Mouse (Mus musculus): Measurements from ENCODE around the gene Vamp5. TPM values are rescaled to one million over a fixed set of nuclear protein-coding genes. Genes with fewer than 3 reads are reported as not detected.
A peak's percentile ranks its signal among the peaks of the same experiment; 100 is the strongest.

Gene Vamp5
- polyA plus RNA-seq, 1 experiment: 24.0 TPM

DNA sequence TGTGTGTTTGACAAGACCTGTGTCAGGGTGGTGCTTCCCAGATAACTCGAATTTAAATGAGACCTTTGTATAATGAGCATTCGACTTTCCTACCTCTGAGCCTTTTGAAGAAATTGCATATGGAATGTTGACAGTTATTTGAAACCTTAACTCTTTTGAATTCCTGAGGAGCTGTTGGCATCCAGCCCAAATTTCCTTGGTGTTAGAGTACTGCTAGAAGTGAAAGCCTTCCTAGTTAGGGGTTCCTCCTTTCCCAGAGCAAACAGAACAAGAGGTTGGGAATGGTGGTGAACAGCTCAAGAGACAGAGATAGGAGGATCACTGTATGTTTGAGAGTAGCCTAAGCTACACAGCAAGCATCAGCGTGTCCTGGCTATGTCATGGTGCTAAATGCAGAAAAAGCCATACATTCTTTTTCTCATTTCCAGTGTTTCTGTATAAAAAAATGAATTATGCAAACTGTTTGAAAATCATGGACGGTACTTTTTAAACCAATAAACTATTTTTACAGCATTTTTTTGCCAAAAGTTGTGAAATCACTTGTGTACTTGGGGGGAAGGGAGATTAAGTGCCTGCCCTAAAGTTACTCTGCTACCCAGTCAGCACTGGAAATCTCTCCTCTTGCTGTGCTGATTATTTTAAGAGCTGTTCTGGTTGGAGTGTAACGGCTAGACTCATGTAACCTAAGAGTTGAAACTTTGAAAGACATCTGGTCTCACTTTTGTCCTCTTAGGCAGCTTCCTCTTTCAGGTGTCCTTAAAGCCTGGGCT, 27.4 kb downstream of the Vamp5 start:
- Histone ChIP-seq H3K4me1 (replicated peaks; ENCODE audit: control insufficient read depth, insufficient read depth, low read length) (peaks cover 16% of the 10 kb centered on the region), H3K27ac (ENCODE audit: control insufficient read depth, insufficient read depth, low read length) (no peak overlapping the region), H3K27me3 (ENCODE audit: control insufficient read depth, insufficient read depth, low read length) (peaks cover 4% of the 10 kb centered on the region; the same call in 1 of the 2 replicates), H3K4me3 (ENCODE audit: control insufficient read depth, insufficient read depth, low read length) (no peak overlapping the region), H3K36me3 (ENCODE audit: control insufficient read depth, insufficient read depth, low read length) (peaks cover 18% of the 10 kb centered on the region)
- TF ChIP-seq CTCF (IDR thresholded peaks at IDR 0.05; ENCODE audit: borderline replicate concordance, control insufficient read depth, extremely low read depth, insufficient read depth, low read length, poor library complexity): no peak
- TF ChIP-seq POLR2A (IDR thresholded peaks at IDR 0.05; ENCODE audit: control insufficient read depth, extremely low read depth, insufficient read depth, low read length, poor library complexity): no peak
- 87% methylated on average over 5 of the region's 5 CpGs for WGBS
- no peak for DNase-seq

DNA sequence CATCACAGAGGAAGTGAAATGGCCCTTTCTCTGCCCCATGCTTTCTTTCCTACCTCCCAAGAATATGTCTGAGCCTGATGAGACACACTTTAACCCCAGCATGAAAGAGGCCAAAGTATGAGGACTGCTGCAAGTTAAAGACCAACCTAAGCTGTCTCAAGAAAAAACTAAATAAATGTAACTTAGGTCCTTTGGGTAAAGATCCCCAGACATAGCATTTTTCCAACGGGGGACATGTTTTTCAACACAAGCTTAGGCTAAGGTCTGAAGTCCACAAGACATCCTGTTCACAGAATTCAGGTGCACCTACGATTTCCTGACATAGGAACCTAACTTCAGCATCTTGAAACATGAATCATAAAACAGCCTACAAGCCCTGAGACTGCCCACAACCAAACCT, 30.1 kb downstream of the Vamp5 start:
- WGBS: 86% methylated on average over 2 of the region's 2 CpGs
- H3K27me3 ChIP-seq (ENCODE audit: control insufficient read depth, insufficient read depth, low read length): no peaks in the 10 kb centered on the region; the same call in 1 of the 2 replicates
- no peak overlapping the region for H3K27ac ChIP-seq (ENCODE audit: control insufficient read depth, insufficient read depth, low read length)
- TF ChIP-seq POLR2A (IDR thresholded peaks at IDR 0.05; ENCODE audit: control insufficient read depth, extremely low read depth, insufficient read depth, low read length, poor library complexity) (no peak), CTCF (IDR thresholded peaks at IDR 0.05; ENCODE audit: borderline replicate concordance, control insufficient read depth, extremely low read depth, insufficient read depth, low read length, poor library complexity) (no peak)
- no peak overlapping the region for H3K4me3 ChIP-seq (ENCODE audit: control insufficient read depth, insufficient read depth, low read length)
- no peak for DNase-seq
- H3K36me3 ChIP-seq (ENCODE audit: control insufficient read depth, insufficient read depth, low read length): peaks cover 18% of the 10 kb centered on the region
- H3K4me1 ChIP-seq (replicated peaks; ENCODE audit: control insufficient read depth, insufficient read depth, low read length): peaks cover 10% of the 10 kb centered on the region

DNA sequence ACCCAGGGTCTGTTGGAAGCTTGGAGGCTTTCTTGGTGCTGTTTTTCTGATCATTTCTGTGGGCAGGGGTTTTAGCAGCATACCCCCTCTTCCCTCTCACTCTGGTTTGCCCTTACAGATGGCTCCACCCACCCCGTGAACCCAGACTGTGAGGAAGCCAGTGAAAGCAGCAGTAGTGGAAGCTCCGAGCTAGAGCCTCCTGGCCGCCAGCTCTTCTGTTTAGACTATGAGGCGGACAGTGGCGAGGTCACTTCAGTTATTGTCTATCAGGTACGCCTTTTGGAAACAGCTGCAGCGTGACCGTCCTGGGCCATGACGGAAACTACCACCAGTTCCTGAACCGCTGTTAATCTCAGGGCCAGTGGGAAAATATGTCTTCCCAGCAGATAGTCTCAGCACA, 31.9 kb downstream of the Vamp5 start:
- TF ChIP-seq POLR2A (IDR thresholded peaks at IDR 0.05; ENCODE audit: control insufficient read depth, extremely low read depth, insufficient read depth, low read length, poor library complexity) (no peak), CTCF (IDR thresholded peaks at IDR 0.05; ENCODE audit: borderline replicate concordance, control insufficient read depth, extremely low read depth, insufficient read depth, low read length, poor library complexity) (no peak)
- DNase-seq: no peak
- WGBS: 82% methylated on average over 10 of the region's 10 CpGs
- H3K27me3 ChIP-seq (ENCODE audit: control insufficient read depth, insufficient read depth, low read length): no peaks in the 10 kb centered on the region
- H3K4me1 ChIP-seq (replicated peaks; ENCODE audit: control insufficient read depth, insufficient read depth, low read length): peaks cover 4% of the 10 kb centered on the region
- no peak overlapping the region for H3K4me3 ChIP-seq (ENCODE audit: control insufficient read depth, insufficient read depth, low read length)
- H3K36me3 ChIP-seq (ENCODE audit: control insufficient read depth, insufficient read depth, low read length): peaks cover 18% of the 10 kb centered on the region
- no peak overlapping the region for H3K27ac ChIP-seq (ENCODE audit: control insufficient read depth, insufficient read depth, low read length)

DNA sequence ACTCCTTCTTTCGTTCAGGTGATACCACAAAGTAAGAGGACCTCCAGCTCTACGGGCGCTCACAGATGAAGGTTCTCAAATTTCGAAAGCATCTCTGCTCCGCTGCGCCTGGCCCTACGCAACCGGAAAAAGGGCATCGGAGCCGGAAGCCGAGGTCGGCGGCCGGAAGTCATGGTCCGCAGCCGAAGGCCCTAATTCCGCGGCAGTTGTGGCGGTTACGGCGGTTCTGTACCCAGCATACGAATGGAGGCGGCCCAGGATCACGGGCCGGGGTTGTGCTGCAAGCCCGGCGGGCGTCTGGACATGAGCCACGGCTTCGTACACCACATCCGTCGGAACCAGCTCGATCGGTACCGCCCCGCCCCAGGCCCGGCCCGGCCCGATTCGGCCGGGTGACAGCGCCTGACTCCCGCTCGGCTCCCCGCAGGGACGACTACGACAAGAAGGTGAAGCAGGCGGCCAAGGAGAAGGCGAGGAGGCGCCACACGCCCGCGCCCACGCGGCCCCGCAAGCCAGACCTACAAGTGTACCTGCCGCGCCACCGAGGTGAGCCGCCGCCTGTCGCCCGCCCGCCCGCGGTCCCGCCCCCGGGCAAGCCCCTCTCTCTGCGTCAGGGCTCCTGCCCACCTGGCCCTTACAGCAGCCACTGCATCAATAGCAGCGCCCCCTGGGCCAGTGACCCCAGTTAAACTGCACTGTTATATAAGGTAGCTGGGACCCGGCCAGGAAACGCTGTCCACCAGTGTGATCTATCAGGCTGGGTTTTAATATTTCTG, 32.9 kb downstream of the Vamp5 start, which contains the start of gene 0610030E20Rik:
TSS of gene 0610030E20Rik (plus strand) at position 152 of the 776 bp plus-strand sequence.
- under 1% methylated on average over 72 of the region's 72 CpGs for WGBS
- Histone ChIP-seq H3K4me1 (replicated peaks; ENCODE audit: control insufficient read depth, insufficient read depth, low read length) (peaks cover 4% of the 10 kb centered on the region), H3K36me3 (ENCODE audit: control insufficient read depth, insufficient read depth, low read length) (peaks cover 18% of the 10 kb centered on the region), H3K4me3 (ENCODE audit: control insufficient read depth, insufficient read depth, low read length) (peak within 1 kb of the TSS; percentile 100), H3K27me3 (ENCODE audit: control insufficient read depth, insufficient read depth, low read length) (no peaks in the 10 kb centered on the region), H3K27ac (ENCODE audit: control insufficient read depth, insufficient read depth, low read length) (peak within 1 kb of the TSS; percentile 78)
- peak; percentile 84 for DNase-seq
- TF ChIP-seq CTCF (IDR thresholded peaks at IDR 0.05; ENCODE audit: borderline replicate concordance, control insufficient read depth, extremely low read depth, insufficient read depth, low read length, poor library complexity) (peak; percentile 51; the same call in 1 of the 2 replicates), POLR2A (IDR thresholded peaks at IDR 0.05; ENCODE audit: control insufficient read depth, extremely low read depth, insufficient read depth, low read length, poor library complexity) (peak; percentile 9; the same call in 1 of the 2 replicates)

DNA sequence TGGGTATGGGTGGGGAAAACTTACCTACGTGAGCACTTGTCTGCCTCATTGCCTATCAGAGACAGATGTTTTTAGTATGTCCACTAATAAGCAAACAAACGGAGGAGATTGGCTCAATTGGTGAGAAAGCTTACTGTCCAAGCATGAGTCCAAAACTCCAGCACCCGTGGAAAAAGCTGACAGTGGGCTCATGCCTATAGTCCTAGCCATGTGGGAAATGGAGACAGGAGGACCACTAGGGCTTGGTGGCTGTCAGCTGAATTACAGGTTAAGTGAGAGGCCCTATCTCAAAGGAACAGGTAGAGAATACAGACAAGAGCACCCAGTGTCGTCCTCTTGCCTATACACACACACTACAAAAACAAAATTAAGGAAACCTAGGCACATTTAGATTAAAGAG, 34.0 kb downstream of the Vamp5 start:
- 90% methylated on average over 4 of the region's 4 CpGs for WGBS
- DNase-seq: no peak

DNA sequence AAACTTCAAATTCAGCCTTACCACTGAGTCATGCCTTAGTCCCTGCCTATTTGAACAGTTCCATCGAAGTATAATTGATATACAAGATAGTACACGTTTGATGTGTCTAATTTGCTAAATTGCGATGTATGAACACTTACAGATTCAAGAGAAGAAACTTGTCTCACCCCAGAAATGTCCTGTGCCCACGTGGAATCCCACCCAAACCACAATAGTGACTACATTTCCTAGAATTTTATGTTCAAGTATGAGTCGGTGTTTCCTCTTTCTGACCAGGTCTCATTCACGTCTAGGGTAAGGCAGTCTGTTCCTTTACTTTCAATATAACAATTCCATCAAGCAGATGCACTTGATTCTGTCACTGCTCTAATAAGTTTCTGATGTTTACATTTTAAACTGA, 34.6 kb downstream of the Vamp5 start:
- Histone ChIP-seq H3K4me3 (ENCODE audit: control insufficient read depth, insufficient read depth, low read length) (no peak overlapping the region), H3K36me3 (ENCODE audit: control insufficient read depth, insufficient read depth, low read length) (peaks cover 14% of the 10 kb centered on the region), H3K4me1 (replicated peaks; ENCODE audit: control insufficient read depth, insufficient read depth, low read length) (peaks cover 4% of the 10 kb centered on the region), H3K27me3 (ENCODE audit: control insufficient read depth, insufficient read depth, low read length) (no peaks in the 10 kb centered on the region), H3K27ac (ENCODE audit: control insufficient read depth, insufficient read depth, low read length) (no peak overlapping the region)
- TF ChIP-seq CTCF (IDR thresholded peaks at IDR 0.05; ENCODE audit: borderline replicate concordance, control insufficient read depth, extremely low read depth, insufficient read depth, low read length, poor library complexity): no peak
- TF ChIP-seq POLR2A (IDR thresholded peaks at IDR 0.05; ENCODE audit: control insufficient read depth, extremely low read depth, insufficient read depth, low read length, poor library complexity): no peak
- 4% methylated on average over 6 of the region's 6 CpGs for WGBS
- no peak for DNase-seq

More for the DNA sequence above, 34.0 kb downstream of the Vamp5 start:
- H3K4me1 ChIP-seq (replicated peaks; ENCODE audit: control insufficient read depth, insufficient read depth, low read length): peaks cover 4% of the 10 kb centered on the region
- H3K27ac ChIP-seq (ENCODE audit: control insufficient read depth, insufficient read depth, low read length): no peak overlapping the region
- H3K27me3 ChIP-seq (ENCODE audit: control insufficient read depth, insufficient read depth, low read length): no peaks in the 10 kb centered on the region
- TF ChIP-seq CTCF (IDR thresholded peaks at IDR 0.05; ENCODE audit: borderline replicate concordance, control insufficient read depth, extremely low read depth, insufficient read depth, low read length, poor library complexity) (no peak), POLR2A (IDR thresholded peaks at IDR 0.05; ENCODE audit: control insufficient read depth, extremely low read depth, insufficient read depth, low read length, poor library complexity) (no peak)
- peaks cover 18% of the 10 kb centered on the region for H3K36me3 ChIP-seq (ENCODE audit: control insufficient read depth, insufficient read depth, low read length)
- H3K4me3 ChIP-seq (ENCODE audit: control insufficient read depth, insufficient read depth, low read length): no peak overlapping the region
